Mouse (Mus musculus) thymus, adult 2 months (tissue): ENCODE results near the gene Irf2bpl. TPM values are rescaled to one million over a fixed set of nuclear protein-coding genes. Genes with fewer than 3 reads are reported as not detected.

Source experiments
- DNase-seq: peaks from one replicate; pipeline ENCODE4 v3.0.0; 2021
- H3K27ac ChIP-seq: fragments of 200-500 bp; 2 replicates; pipeline ENCODE4 v1.5.1; 2012; ENCODE audit warnings: low read length, control low read depth; ENCODE audit not compliant: control insufficient read depth, insufficient read depth
- H3K27me3 ChIP-seq: fragments of 200-500 bp; 2 replicates; pipeline ENCODE4 v1.6.1; 2012; ENCODE audit warnings: mild to moderate bottlenecking, low read length, moderate library complexity, mixed read lengths; ENCODE audit not compliant: control insufficient read depth, insufficient read depth
- H3K36me3 ChIP-seq: fragments of 200-500 bp; 2 replicates; pipeline ENCODE4 v1.6.1; 2012; ENCODE audit warnings: mild to moderate bottlenecking, low read length, moderate library complexity; ENCODE audit not compliant: control insufficient read depth, insufficient read depth
- H3K4me1 ChIP-seq: fragments of 200-500 bp; replicated peaks from 2 replicates; pipeline ENCODE4 v1.6.1; 2012; ENCODE audit warnings: low read length; ENCODE audit not compliant: control insufficient read depth, insufficient read depth
- H3K4me3 ChIP-seq: fragments of 200-500 bp; 2 replicates; pipeline ENCODE4 v1.5.1; 2012; ENCODE audit warnings: mild to moderate bottlenecking, low read length, control low read depth, moderate library complexity; ENCODE audit not compliant: control insufficient read depth, insufficient read depth
- CTCF ChIP-seq: fragments of 200-500 bp; IDR thresholded peaks from 2 replicates; pipeline ENCODE4 v1.5.1; 2012; ENCODE audit warnings: mild to moderate bottlenecking, control low read depth, low read length, moderate library complexity, borderline replicate concordance; ENCODE audit not compliant: control insufficient read depth, poor library complexity, insufficient read depth; ENCODE audit errors: extremely low read depth
- POLR2A ChIP-seq: fragments of 200-500 bp; IDR thresholded peaks from 2 replicates; pipeline ENCODE4 v1.6.1; 2012; ENCODE audit warnings: mild to moderate bottlenecking, low read length, control low read depth, moderate library complexity; ENCODE audit not compliant: control insufficient read depth, poor library complexity, insufficient read depth; ENCODE audit errors: extremely low read depth
- WGBS: fragments of 180-500 bp; shearing (Covaris S2); methylation state at CpG from one replicate; pipeline ENCODE4 v1.1.7; 2018; 5-methylcytosine and 5-hydroxymethylcytosine counted together
- polyA plus RNA-seq: library from polyadenylated mRNA; depleted of rRNA; stranded (reverse); fragments of >200 nt; gene quantifications from 2 replicates; pipeline ENCODE4 v1.2.3, GENCODE M21; 2012; rRNA removed

Gene Irf2bpl
- polyA plus RNA-seq = 38.6 and 46.1 TPM in 2 replicates

DNA sequence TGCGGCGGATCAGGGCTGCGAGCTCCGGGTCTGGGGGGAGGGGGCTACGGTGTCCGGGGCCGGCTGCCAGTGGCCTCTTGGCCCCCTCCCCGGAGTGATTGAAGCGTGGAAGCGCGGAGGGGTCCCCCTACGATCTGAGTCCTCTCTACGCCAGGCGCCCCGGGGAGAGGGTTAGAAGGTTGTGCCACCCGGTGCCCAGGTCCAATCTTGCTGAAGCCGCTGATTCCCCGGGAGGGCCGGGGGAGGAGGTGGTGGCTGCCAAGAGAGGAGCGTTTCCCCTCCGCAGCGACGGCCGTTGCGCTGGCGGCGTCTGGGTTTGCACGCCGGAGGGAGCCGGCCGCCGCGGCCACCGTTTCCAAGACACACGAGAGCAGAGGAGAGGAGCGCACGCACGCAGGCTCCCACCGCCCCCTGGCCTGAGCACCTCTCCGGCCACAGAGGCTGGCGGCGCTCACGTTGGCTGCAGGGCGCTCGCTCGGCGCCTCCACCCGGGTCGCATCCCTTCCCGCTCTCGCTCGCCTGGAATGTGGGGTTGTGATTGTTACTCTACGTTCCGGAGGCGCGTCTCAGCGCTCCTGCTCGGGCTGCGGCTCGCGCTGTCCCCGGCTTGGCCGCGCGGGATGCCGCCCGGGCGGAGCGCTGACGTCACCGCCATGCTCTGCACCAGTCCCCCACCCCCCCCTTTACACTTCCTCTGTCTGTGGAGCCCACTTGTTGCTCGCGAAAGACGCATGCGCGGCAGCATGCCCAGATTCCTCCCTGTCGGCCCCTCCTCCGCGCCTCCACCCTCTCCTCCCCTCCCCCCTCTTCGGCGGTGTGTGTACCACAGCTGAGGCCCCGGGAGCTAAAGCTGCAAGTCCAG lies at the start of gene Irf2bpl:
Gene Irf2bpl (minus strand): TSS at position 602 of the 862 bp plus-strand sequence.
- TF ChIP-seq CTCF (peak; percentile 66; the same call in 1 of the 2 replicates), POLR2A (peak; percentile 94)

DNA sequence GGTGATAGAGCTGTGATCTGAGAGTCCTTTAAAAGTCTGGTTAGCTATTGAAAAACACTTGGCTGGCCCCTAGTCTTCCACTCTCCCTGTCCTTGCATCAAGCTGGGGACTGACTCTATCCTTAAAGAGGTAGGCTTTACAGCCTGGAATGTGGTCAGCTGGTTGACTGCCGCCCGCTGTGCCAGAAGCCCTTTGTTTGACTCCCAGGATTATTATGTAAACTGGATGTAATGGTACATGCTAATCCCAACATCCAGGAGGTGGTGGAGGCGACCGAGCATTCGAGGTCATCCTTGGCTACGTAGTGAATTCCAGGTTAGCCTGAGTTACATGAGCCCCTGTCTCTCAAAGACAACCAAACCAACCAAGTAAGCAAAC lies 48.0 kb upstream of the Irf2bpl start:
- DNase-seq = no peak
- Histone ChIP-seq H3K36me3 (no peaks in the 10 kb centered on the region), H3K4me1 (no peaks in the 10 kb centered on the region), H3K27me3 (no peaks in the 10 kb centered on the region), H3K4me3 (no peak overlapping the region), H3K27ac (no peak overlapping the region)
- WGBS = 94% methylated on average over 6 of the region's 6 CpGs
- TF ChIP-seq CTCF (no peak), POLR2A (no peak)

More for the DNA sequence above, at the start of gene Irf2bpl:
- Histone ChIP-seq H3K36me3 (no peaks in the 10 kb centered on the region), H3K4me3 (peak within 1 kb of the TSS; percentile 92), H3K4me1 (peaks cover 40% of the 10 kb centered on the region), H3K27ac (peak within 1 kb of the TSS; percentile 65), H3K27me3 (no peaks in the 10 kb centered on the region; the same call in 1 of the 2 replicates)
- WGBS = under 1% methylated on average over 82 of the region's 82 CpGs
- DNase-seq = peak; percentile 98

DNA sequence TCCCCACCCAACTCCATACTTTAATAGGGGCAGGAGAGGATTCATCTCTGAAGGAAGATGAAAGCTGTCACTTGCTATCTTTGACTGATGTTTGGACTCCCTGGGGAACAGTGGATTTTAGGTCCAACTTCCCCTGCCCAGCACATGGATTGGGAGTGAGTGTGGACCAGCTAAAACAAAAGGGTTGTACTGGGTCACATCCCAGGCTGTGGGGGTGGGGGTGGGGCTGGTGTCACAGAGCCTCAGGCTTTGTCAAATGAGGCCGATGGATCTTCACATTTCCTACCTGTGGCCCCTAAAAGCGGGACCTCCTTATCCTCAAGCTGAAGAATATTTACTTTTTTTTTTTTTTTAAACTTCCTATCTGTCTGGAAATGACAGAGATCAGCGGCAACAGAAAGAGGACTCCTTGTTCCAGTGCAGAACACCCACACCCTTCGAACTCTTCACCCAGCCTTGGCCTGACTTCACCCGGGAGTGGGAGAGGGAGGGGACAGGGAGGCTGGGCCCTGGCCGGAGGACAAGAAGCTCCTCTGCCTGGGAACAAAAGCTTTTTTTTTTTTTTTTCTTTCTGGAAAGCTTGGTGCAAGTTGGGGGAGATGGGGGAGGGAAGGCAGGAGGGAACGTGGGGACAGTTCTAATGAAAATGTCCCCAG lies 47.4 kb upstream of the Irf2bpl start:
- no peak for DNase-seq
- Histone ChIP-seq H3K27ac (no peak overlapping the region), H3K4me3 (no peak overlapping the region), H3K27me3 (no peaks in the 10 kb centered on the region), H3K4me1 (no peaks in the 10 kb centered on the region), H3K36me3 (no peaks in the 10 kb centered on the region)
- 87% methylated on average over 7 of the region's 7 CpGs for WGBS
- no peak for TF ChIP-seq CTCF
- TF ChIP-seq POLR2A = no peak

DNA sequence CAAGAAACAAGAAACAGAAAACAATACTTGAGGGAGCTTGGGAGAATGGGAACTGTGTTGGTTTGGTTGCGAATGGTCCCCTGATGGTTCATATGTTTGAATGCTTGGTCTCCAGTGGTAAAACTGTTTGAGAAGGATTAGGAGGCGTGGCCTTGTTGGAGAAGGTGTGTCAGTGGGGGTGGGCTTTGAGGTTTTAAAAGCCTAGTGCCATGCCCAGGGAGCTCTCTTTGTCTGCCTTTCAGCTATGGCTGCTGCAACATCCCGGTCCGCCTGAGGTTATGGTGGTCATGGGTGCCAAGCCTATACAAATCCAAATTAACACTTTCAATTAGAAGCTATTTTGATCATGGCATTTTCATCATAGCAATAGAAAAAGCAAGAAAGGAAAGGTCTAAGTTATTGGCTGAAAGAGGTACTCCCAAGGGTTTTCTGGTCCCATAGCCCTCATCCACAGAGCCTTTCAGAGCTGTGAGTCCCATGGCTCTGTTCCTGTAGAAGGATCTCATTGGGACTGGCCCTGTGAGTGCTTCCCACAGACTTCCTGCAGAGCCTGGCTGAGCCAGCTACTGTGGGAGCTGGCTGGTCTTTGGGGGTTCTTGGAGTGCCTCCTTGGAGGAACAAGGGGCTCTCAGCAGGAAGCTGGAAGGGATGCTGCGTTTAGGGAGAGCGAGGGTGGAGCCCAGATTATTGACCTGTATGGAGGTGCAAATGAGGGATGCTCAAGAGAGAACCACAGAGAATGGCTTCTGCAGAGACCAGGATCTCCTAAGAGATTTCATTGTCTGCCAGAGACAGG lies 46.5 kb upstream of the Irf2bpl start:
- 95% methylated on average over 6 of the region's 6 CpGs for WGBS
- Histone ChIP-seq H3K36me3 (no peaks in the 10 kb centered on the region), H3K4me1 (no peaks in the 10 kb centered on the region), H3K27ac (no peak overlapping the region), H3K4me3 (no peak overlapping the region), H3K27me3 (no peaks in the 10 kb centered on the region)
- no peak for TF ChIP-seq POLR2A
- no peak for TF ChIP-seq CTCF
- DNase-seq = no peak

DNA sequence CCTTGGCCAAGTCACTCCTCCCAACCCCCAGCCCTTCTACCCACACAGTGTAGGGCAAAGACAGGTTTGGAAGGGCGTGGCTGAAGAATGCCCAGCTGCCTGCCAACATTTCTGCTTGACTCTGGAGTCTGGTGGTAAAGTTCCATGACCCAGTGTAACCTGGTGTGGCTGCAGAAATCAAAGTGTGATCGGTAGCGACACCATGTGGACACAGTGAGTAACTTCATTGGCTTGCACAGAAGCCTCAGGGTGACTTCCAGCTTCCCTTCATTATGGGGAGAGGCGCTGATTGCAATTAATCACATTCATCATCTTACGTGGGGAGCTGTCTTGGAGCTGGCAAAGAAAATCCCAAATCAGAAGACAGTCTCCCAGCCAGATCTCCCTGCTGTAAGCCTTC lies 39.2 kb upstream of the Irf2bpl start:
- no peaks in the 10 kb centered on the region for H3K36me3 ChIP-seq
- whole genome bisulfite sequencing = 4% methylated on average over 5 of the region's 5 CpGs

More for the DNA sequence above, 39.2 kb upstream of the Irf2bpl start:
- no peak overlapping the region for H3K27ac ChIP-seq
- peak; percentile 62; the same call in 1 of the 2 replicates for TF ChIP-seq CTCF
- no peak for TF ChIP-seq POLR2A
- no peak overlapping the region for H3K4me3 ChIP-seq
- no peaks in the 10 kb centered on the region for H3K4me1 ChIP-seq
- DNase-seq = peak; percentile 75
- H3K27me3 ChIP-seq = no peaks in the 10 kb centered on the region
